Mouse (Mus musculus) testis, adult 2 months (tissue): Measurements from ENCODE around the gene Ppp1r18.

Experiments
- CTCF ChIP-seq: fragments of 200-500 bp; IDR thresholded peaks from 2 replicates; pipeline ENCODE4 v1.5.1; 2012; ENCODE audit warnings: low read depth, mild to moderate bottlenecking, inconsistent platforms, low read length, moderate library complexity; ENCODE audit not compliant: control insufficient read depth, insufficient read depth, insufficient replicate concordance
- POLR2A ChIP-seq: fragments of 200-500 bp; IDR thresholded peaks from 2 replicates; pipeline ENCODE4 v1.6.1; 2012; ENCODE audit warnings: low read depth, mild to moderate bottlenecking, inconsistent platforms, low read length, moderate library complexity; ENCODE audit not compliant: control insufficient read depth

- TF ChIP-seq POLR2A, result no peak; the same call in 1 of the 2 replicates
- no peak for TF ChIP-seq CTCF
These were observed 54.5 kb downstream of the Ppp1r18 start for GRCm38 (mm10) chr17:35919864-35920301.
